Mouse (Mus musculus): ENCODE measurements around the gene Ctsz. TPM values are rescaled to one million over a fixed set of nuclear protein-coding genes. Genes with fewer than 3 reads are reported as not detected.

Gene Ctsz
- total and polyA plus RNA-seq, 3 experiments = 141 to 417 (median 219) TPM

GRCm38 (mm10) chr2:174436076-174436701, 2.6 kb downstream of the Ctsz start:
- DNase-seq (ENCODE audit: extremely low read depth) = no peak

GRCm38 (mm10) chr2:174434943-174435342, 3.9 kb downstream of the Ctsz start:
- Histone ChIP-seq H3K36me3 (replicated peaks in 1 of 2; ENCODE audit: control insufficient read depth in 1 of 2, insufficient read depth in 1 of 2, low read length in 1 of 2) (peaks cover 40 to 64% of the 10 kb centered on the region in 2 experiments), H3K79me2 (replicated peaks; ENCODE audit: control insufficient read depth, extremely low read depth, insufficient read depth, poor library complexity, severe bottlenecking) (peaks cover 29% of the 10 kb centered on the region), H3K9ac (ENCODE audit: insufficient read depth, low read depth) (no peak overlapping the region), H3K27ac (ENCODE audit: insufficient read depth, low read depth) (no peak overlapping the region), H3K4me3 (replicated peaks in 1 of 3; ENCODE audit: low read depth in 2 of 3, low read length in 2 of 3, poor library complexity in 1 of 3) (no peak overlapping the region), H3K9me3 (replicated peaks; ENCODE audit: low read length) (no peaks in the 10 kb centered on the region), H3K27me3 (replicated peaks) (no peaks in the 10 kb centered on the region), H3K4me1 (ENCODE audit: control insufficient read depth in 1 of 2, insufficient read depth in 2 of 2) (peaks cover 18 to 58% of the 10 kb centered on the region in 2 experiments), H3K4me2 (ENCODE audit: insufficient read depth, low read depth, poor library complexity, severe bottlenecking) (no peak overlapping the region)
- dilution Hi-C loops (cut with MboI; ENCODE audit: extremely low pct_ligation_motif_present, extremely low pct_unique_long_range_greater_than_20kb, low sequenced_read_pairs) (no loop called here), in situ Hi-C loops (cut with MboI; ENCODE audit: low pct_ligation_motif_present, low pct_unique_long_range_greater_than_20kb, low sequenced_read_pairs) (no loop called here)
- TF ChIP-seq JUN (IDR thresholded peaks at IDR 0.05; ENCODE audit: insufficient read depth, low read depth, low read length) (no peak), CHD1 (IDR thresholded peaks at IDR 0.05; ENCODE audit: low read depth, low read length) (no peak), RAD21 (IDR thresholded peaks at IDR 0.05; ENCODE audit: low read depth, low read length) (no peak), MAFK (IDR thresholded peaks at IDR 0.05; ENCODE audit: insufficient replicate concordance, low read length) (no peak), ELF1 (IDR thresholded peaks at IDR 0.05; ENCODE audit: low read depth, low read length) (no peak), GABPA (IDR thresholded peaks at IDR 0.05; ENCODE audit: insufficient replicate concordance, low read depth, low read length) (no peak), SMC3 (IDR thresholded peaks at IDR 0.05; ENCODE audit: low read depth, low read length) (no peak), CHD2 (IDR thresholded peaks at IDR 0.05; ENCODE audit: low read length) (no peak), NELFE (IDR thresholded peaks at IDR 0.05; ENCODE audit: low read depth, low read length) (no peak), POLR2AphosphoS2 (IDR thresholded peaks at IDR 0.05; ENCODE audit: low read depth, low read length) (no peak), RCOR1 (conservative IDR thresholded peaks at IDR 0.05; ENCODE audit: low read depth, low read length) (no peak), CTCF (conservative IDR thresholded peaks at IDR 0.05 in 1 of 2, IDR thresholded peaks at IDR 0.05 in 1 of 2; ENCODE audit: low read depth in 2 of 2, low read length in 2 of 2) (no peak), KAT2A (IDR thresholded peaks at IDR 0.05; ENCODE audit: insufficient replicate concordance, low read length) (no peak), SIN3A (IDR thresholded peaks at IDR 0.05; ENCODE audit: low read length) (no peak), MXI1 (IDR thresholded peaks at IDR 0.05; ENCODE audit: low read depth, low read length) (no peak)
- no peak for DNase-seq (ENCODE audit: extremely low read depth)

More at GRCm38 (mm10) chr2:174436076-174436701, 2.6 kb downstream of the Ctsz start:
- dilution Hi-C loops (cut with MboI; ENCODE audit: extremely low pct_ligation_motif_present, extremely low pct_unique_long_range_greater_than_20kb, low sequenced_read_pairs) (no loop called here), in situ Hi-C loops (cut with MboI; ENCODE audit: low pct_ligation_motif_present, low pct_unique_long_range_greater_than_20kb, low sequenced_read_pairs) (no loop called here)
- Histone ChIP-seq H3K27me3 (replicated peaks) (no peaks in the 10 kb centered on the region), H3K79me2 (replicated peaks; ENCODE audit: control insufficient read depth, extremely low read depth, insufficient read depth, poor library complexity, severe bottlenecking) (peaks cover 29% of the 10 kb centered on the region), H3K27ac (ENCODE audit: insufficient read depth, low read depth) (peak overlapping the region; percentile 11; the same call in 1 of the 2 replicates), H3K4me1 (ENCODE audit: control insufficient read depth in 1 of 2, insufficient read depth in 2 of 2) (peaks cover 21 to 59% of the 10 kb centered on the region in 2 experiments), H3K36me3 (replicated peaks in 1 of 2; ENCODE audit: control insufficient read depth in 1 of 2, insufficient read depth in 1 of 2, low read length in 1 of 2) (peaks cover 35 to 54% of the 10 kb centered on the region in 2 experiments), H3K9me3 (replicated peaks; ENCODE audit: low read length) (no peaks in the 10 kb centered on the region), H3K4me2 (ENCODE audit: insufficient read depth, low read depth, poor library complexity, severe bottlenecking) (no peak overlapping the region), H3K4me3 (replicated peaks in 1 of 3; ENCODE audit: low read depth in 2 of 3, low read length in 2 of 3, poor library complexity in 1 of 3) (no peak overlapping the region), H3K9ac (ENCODE audit: insufficient read depth, low read depth) (no peak overlapping the region)
- TF ChIP-seq ELF1 (IDR thresholded peaks at IDR 0.05; ENCODE audit: low read depth, low read length) (peak; percentile 52; the same call in 1 of the 2 replicates), MAX (IDR thresholded peaks at IDR 0.05; ENCODE audit: low read length) (peak; percentile 76), ETS1 (conservative IDR thresholded peaks at IDR 0.05; ENCODE audit: low read depth, low read length) (no peak), CHD1 (IDR thresholded peaks at IDR 0.05; ENCODE audit: low read depth, low read length) (no peak), TBP (conservative IDR thresholded peaks at IDR 0.05; ENCODE audit: low read depth, low read length) (no peak), KAT2A (IDR thresholded peaks at IDR 0.05; ENCODE audit: insufficient replicate concordance, low read length) (no peak), CTCF (conservative IDR thresholded peaks at IDR 0.05 in 1 of 2, IDR thresholded peaks at IDR 0.05 in 1 of 2; ENCODE audit: low read depth in 2 of 2, low read length in 2 of 2) (no peak), PAX5 (IDR thresholded peaks at IDR 0.05; ENCODE audit: low read length) (no peak), MAZ (IDR thresholded peaks at IDR 0.05; ENCODE audit: low read depth, low read length) (no peak), ZNF384 (IDR thresholded peaks at IDR 0.05; ENCODE audit: low read depth, low read length) (no peak), SMC3 (IDR thresholded peaks at IDR 0.05; ENCODE audit: low read depth, low read length) (no peak), RCOR1 (conservative IDR thresholded peaks at IDR 0.05; ENCODE audit: low read depth, low read length) (no peak), ZC3H11A (IDR thresholded peaks at IDR 0.05; ENCODE audit: low read depth, low read length) (no peak), MEF2A (IDR thresholded peaks at IDR 0.05; ENCODE audit: borderline replicate concordance, low read depth, low read length) (no peak), POLR2A (IDR thresholded peaks at IDR 0.05; ENCODE audit: low read depth, low read length) (peak; percentile 15; the same call in 1 of the 2 replicates), CHD2 (IDR thresholded peaks at IDR 0.05; ENCODE audit: low read length) (no peak), SIN3A (IDR thresholded peaks at IDR 0.05; ENCODE audit: low read length) (peak; percentile 26; the same call in 1 of the 2 replicates), E2F4 (IDR thresholded peaks at IDR 0.05; ENCODE audit: insufficient replicate concordance, low read depth, low read length) (no peak), ZMIZ1 (IDR thresholded peaks at IDR 0.05; ENCODE audit: low read depth, low read length) (no peak), MYC (IDR thresholded peaks at IDR 0.05; ENCODE audit: low read depth, low read length) (peak; percentile 90), BHLHE40 (IDR thresholded peaks at IDR 0.05; ENCODE audit: low read depth, low read length) (0 out of 2 replicates have a peak, but pooled peaks have one; percentile 42), JUND (conservative IDR thresholded peaks at IDR 0.05; ENCODE audit: low read depth, low read length) (no peak)

All from CH12.LX (cell line).